Mouse (Mus musculus) olfactory bulb, adult 2 months (tissue): Measurements from ENCODE around the gene Eif4g2. TPM values are rescaled to one million over a fixed set of nuclear protein-coding genes. Genes with fewer than 3 reads are reported as not detected.
A peak's percentile ranks its signal among the peaks of the same experiment; 100 is the strongest.

Experiments
- H3K27ac ChIP-seq: fragments of 200-500 bp; 2 replicates; pipeline ENCODE4 v1.5.1; 2012; ENCODE audit warnings: low read depth, low read length; ENCODE audit not compliant: insufficient read depth
- H3K4me1 ChIP-seq: fragments of 200-500 bp; 2 replicates; pipeline ENCODE4 v1.6.1; 2012; ENCODE audit warnings: low read length; ENCODE audit not compliant: control insufficient read depth, insufficient read depth
- H3K4me3 ChIP-seq: fragments of 200-500 bp; 2 replicates; pipeline ENCODE4 v1.5.1; 2012; ENCODE audit warnings: mild to moderate bottlenecking, low read depth, low read length, moderate library complexity; ENCODE audit not compliant: insufficient read depth
- CTCF ChIP-seq: fragments of 200-500 bp; IDR thresholded peaks from 2 replicates; pipeline ENCODE4 v1.5.1; 2012; ENCODE audit warnings: low read depth, mild to moderate bottlenecking, low read length, moderate library complexity; ENCODE audit not compliant: insufficient read depth
- POLR2A ChIP-seq: fragments of 200-500 bp; IDR thresholded peaks from 2 replicates; pipeline ENCODE4 v1.6.1; 2012; ENCODE audit warnings: mild to moderate bottlenecking, low read depth, low read length, moderate library complexity; ENCODE audit not compliant: insufficient read depth
- WGBS: fragments of 180-500 bp; shearing (Covaris S2); methylation state at CpG from one replicate; pipeline ENCODE4 v1.1.7; 2018; 5-methylcytosine and 5-hydroxymethylcytosine counted together
- polyA plus RNA-seq: library from polyadenylated mRNA; stranded (reverse); fragments of >200 nt; gene quantifications from 2 replicates; pipeline ENCODE4 v1.2.4, GENCODE M21; 2012; ENCODE audit warnings: low replicate concordance; ENCODE audit not compliant: missing spikeins, insufficient read depth, insufficient read length

The Eif4g2 gene
- polyA plus RNA-seq, 1 experiment = 716 TPM

DNA sequence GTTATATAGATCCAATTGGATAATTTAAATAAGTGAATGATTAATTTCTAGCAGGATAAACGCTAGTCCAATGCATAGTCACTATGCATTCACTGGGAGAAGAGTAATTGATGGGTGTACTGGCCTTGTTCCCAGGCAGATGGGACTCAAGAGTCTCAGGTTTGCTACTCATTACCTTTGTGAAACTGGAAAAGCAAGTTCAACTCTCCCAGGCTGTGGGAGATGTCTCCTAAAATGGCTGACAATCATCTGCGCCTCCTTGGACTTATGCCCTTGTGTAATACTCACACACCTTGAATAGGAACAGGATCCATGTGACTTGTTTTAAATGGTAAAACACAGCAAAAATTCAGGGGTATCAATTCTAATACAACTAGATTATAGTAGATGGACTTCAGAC is 26.3 kb upstream of the Eif4g2 start:
- no peak overlapping the region for H3K4me3 ChIP-seq
- H3K4me1 ChIP-seq = no peaks in the 10 kb centered on the region
- 96% methylated on average over 2 of the region's 2 CpGs for WGBS
- TF ChIP-seq CTCF (no peak), POLR2A (no peak)
- H3K27ac ChIP-seq = no peak overlapping the region

DNA sequence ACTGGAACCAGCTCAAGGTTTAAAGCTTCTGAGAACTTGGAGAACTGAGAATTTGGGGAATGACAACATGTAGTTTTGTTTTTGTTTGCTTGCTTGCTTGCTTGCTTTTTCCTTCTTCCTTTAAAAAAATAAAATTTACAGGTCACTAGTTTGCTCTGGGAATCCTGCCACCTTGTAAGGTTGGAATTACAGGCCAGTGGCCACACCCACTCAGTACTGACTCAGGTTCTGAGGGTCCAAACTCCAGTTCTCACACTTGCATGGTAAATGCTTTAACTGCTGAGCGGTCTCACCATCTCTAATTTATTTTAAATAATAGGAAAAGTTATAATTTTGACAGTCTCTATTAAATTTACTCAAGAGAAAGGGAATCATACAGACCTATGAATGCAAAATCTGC is 15.4 kb upstream of the Eif4g2 start:
- 100% methylated on average over 1 of the region's 1 CpGs for WGBS
- H3K4me3 ChIP-seq = no peak overlapping the region
- no peaks in the 10 kb centered on the region for H3K4me1 ChIP-seq
- no peak overlapping the region for H3K27ac ChIP-seq
- TF ChIP-seq POLR2A = no peak

- Histone ChIP-seq H3K4me1 (no peaks in the 10 kb centered on the region), H3K4me3 (no peak overlapping the region), H3K27ac (no peak overlapping the region)
- TF ChIP-seq CTCF (no peak), POLR2A (no peak)
- 83% methylated on average over 2 of the region's 2 CpGs for WGBS
Measured at GRCm38 (mm10) chr7:111095169-111095568, 12.3 kb upstream of the Eif4g2 start.

GRCm38 (mm10) chr7:111085153-111085552 is 2.3 kb upstream of the Eif4g2 start:
- H3K4me1 ChIP-seq = 0 out of 2 replicates have a peak, but pooled peaks cover 3% of the 10 kb centered on the region
- no peak overlapping the region for H3K27ac ChIP-seq
- no peak overlapping the region for H3K4me3 ChIP-seq
- TF ChIP-seq POLR2A (no peak), CTCF (no peak)

GRCm38 (mm10) chr7:111084443-111084842 is 1.6 kb upstream of the Eif4g2 start:
- Histone ChIP-seq H3K27ac (no peak overlapping the region), H3K4me1 (0 out of 2 replicates have a peak, but pooled peaks cover 3% of the 10 kb centered on the region), H3K4me3 (no peak overlapping the region)
- TF ChIP-seq POLR2A (no peak), CTCF (no peak)
- WGBS = 34% methylated on average over 2 of the region's 2 CpGs

DNA sequence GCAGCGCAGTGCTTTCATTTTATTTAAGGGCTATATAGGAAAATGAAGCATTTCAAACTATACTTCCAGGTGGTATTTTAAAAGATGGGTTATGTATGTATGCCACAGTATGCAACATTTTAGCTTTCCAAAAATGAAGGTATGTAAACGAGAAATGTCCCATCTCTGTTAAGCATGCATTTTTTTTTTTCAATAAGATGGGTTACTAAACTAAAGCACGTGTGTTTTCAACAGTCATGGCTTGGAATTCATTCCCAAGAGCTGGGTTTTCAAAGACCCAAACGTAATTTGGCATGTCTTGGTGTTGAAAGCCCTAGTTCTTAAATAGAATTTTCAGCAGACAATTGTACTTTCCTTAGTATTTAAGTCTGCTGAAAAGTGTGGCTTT is 897 bp upstream of the Eif4g2 start:
- Histone ChIP-seq H3K4me1 (0 out of 2 replicates have a peak, but pooled peaks cover 3% of the 10 kb centered on the region), H3K27ac (peak overlapping the region; percentile 98), H3K4me3 (peak overlapping the region; percentile 77)
- WGBS = 6% methylated on average over 4 of the region's 4 CpGs
- no peak for TF ChIP-seq CTCF
- no peak for TF ChIP-seq POLR2A

DNA sequence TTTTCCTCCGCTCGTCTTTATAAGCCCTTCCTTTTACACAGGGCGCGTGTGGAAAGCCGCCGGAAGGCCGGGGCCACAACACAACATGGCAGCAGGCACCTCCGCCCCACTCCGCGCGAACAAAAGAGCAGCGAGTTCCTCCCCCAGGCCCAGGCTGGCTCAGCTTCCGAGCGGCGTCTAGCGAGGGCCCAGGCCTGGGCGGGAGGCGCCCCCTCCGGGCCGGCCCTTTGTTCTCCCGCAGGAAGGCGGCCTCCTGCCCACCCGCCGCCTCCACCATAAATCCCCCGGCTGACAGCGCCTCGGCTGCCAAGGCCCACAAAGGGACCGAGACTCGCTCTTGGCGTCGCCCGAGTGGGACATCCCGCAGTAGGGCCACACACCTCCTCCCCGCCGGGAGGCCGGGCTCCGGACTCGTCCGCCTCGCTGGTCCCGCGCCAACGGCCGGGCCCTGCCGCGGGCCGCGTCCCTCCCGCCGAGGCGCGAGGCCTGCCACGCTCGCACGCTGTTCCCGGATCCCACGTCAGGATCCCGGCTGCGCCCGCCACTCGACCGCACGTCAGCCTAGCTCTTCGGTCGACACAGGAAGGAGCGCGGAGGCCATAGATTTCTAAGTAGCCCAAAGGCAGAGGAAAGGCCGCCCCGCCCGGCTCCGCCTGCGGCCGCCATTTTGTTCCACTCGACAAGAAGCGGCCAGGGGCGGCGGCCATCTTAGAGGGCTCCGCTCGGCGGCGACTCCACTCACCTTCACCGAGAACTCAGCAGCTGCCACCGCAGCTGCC is 598 bp downstream of the Eif4g2 start:
- Histone ChIP-seq H3K4me3 (peak overlapping the region; percentile 86), H3K4me1 (0 out of 2 replicates have a peak, but pooled peaks cover 3% of the 10 kb centered on the region)
- under 1% methylated on average over 83 of the region's 83 CpGs for WGBS

GRCm38 (mm10) chr7:111080876-111081275 is 2.0 kb downstream of the Eif4g2 start:
- Histone ChIP-seq H3K4me3 (no peak overlapping the region), H3K4me1 (0 out of 2 replicates have a peak, but pooled peaks cover 3% of the 10 kb centered on the region), H3K27ac (no peak overlapping the region)
- 74% methylated on average over 3 of the region's 3 CpGs for WGBS
- TF ChIP-seq POLR2A (no peak), CTCF (no peak)

More for the DNA sequence above, 598 bp downstream of the Eif4g2 start:
- H3K27ac ChIP-seq = peak overlapping the region; percentile 98
- TF ChIP-seq POLR2A (no peak), CTCF (no peak)

DNA sequence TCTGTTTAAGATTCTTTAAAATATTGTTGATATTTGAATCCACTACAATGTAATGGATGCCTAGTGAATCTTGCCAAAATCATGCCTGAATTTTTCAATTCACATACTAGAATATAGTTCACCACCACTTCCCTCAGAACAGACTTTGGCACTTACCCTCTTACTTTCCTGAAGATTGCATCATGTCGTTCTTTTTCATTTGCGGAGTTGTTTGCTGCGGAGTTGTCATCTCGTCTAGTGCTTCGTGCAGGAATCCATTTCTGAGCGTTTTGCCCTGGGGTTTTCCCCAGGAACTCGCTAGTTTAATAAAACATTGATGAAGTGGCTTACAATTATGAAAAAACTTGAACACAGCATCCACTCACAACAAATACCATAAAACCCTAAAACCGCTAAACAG is 2.8 kb downstream of the Eif4g2 start:
- Histone ChIP-seq H3K4me3 (no peak overlapping the region), H3K27ac (no peak overlapping the region), H3K4me1 (0 out of 2 replicates have a peak, but pooled peaks cover 3% of the 10 kb centered on the region)
- 68% methylated on average over 8 of the region's 8 CpGs for WGBS
- TF ChIP-seq CTCF = no peak
